Mouse (Mus musculus) kidney, postnatal 36 days (tissue): ENCODE measurements around the gene Chmp4b.

Experiments
- DNase-seq, 2 experiments: peaks; one replicate each; pipeline ENCODE4 v3.0.0; 2021 to 2022; ENCODE audit warnings: mixed read lengths in 2 of 2

The Chmp4b gene

DNA sequence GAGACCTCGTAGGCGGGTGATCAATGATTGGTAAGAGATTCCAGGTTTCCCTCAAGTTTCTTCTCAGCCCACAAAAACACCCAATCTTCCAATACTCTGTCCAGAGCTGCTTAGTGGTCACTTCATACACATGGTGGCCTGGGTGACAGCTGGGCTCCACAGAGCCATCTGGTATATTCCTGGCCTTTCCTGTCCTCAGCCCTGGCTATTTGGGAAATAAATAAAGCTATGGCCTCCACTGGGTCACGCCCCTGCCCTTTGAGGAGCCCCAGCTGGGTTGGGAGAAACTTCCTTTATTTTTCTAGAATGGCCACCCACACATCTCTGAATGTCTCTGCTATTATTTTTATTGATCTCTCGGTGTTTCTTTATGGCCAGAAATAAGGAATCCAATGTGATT is 72.0 kb downstream of the Chmp4b start:
- peak in 1 of 2 experiments; percentile 26 for DNase-seq

DNA sequence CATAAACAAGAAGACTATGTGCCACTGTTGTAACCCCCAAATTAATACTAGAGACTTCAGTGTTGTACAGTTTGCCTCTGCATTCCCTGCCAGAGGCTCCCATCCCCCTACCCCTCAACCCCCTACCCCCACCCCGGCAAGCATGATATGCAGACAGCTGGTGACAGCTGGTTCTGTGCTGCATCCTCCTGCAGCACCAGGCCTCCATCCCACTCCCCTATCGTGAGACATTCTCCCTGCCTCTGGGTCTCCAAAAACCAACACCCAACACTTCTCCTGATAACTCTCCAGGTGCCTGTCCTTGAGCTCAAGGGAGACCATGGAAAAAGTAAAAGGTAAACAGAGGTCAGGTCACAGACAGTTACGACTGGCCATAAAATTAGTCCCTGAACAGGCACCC is 78.2 kb downstream of the Chmp4b start:
- no peak for DNase-seq

- peak in 1 of 2 experiments; percentile 27 for DNase-seq
Observed at GRCm38 (mm10) chr2:154730841-154731240, 79.3 kb downstream of the Chmp4b start.

DNA sequence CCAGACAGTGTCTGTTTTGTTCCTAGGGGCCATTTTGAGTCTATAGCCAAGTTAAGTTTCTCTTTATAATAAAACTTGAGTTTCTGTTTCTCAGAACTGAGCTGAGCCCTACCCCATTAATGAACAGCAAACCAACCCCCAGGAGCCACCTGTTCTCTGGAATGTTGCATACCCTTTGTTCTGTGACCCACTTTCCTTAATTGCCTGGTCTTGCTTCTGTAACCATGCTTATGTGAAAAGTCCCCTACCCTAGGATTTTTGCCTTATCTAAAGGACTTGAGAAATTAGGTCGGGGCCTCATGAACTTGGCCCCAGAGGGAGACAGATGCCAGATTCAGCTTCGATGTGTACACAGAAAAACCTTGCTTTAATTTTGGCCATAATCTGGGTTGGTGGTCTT is 80.4 kb downstream of the Chmp4b start:
- no peak for DNase-seq

GRCm38 (mm10) chr2:154732503-154733141 is 81.1 kb downstream of the Chmp4b start:
- DNase-seq = no peak

GRCm38 (mm10) chr2:154734977-154735376 is 83.5 kb downstream of the Chmp4b start:
- DNase-seq = no peak

DNA sequence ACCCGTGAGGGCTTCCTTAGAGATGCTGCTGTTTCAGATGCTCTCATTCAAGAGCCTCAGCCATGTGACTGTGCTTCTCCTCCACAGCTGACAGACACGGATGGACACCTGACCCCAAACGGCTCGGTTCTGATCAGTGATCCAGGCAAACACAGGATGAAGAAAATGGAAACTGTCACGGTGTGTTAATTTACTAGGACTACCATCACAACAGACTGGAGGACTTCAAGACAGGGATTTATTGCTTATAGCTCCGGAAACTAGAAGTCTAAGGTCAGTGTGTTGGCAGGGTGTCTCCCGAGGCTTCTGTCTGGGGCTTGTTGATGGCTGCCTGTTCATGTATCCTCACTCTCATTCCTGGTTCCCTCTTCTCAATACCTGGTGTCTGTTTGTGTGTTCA is 83.9 kb downstream of the Chmp4b start:
- DNase-seq = no peak

- DNase-seq = no peak
Observed at GRCm38 (mm10) chr2:154735986-154736385, 84.5 kb downstream of the Chmp4b start.

GRCm38 (mm10) chr2:154738621-154739020 is 87.1 kb downstream of the Chmp4b start:
- no peak for DNase-seq

- no peak for DNase-seq
Observed at GRCm38 (mm10) chr2:154742911-154743819, 91.7 kb downstream of the Chmp4b start.

GRCm38 (mm10) chr2:154743915-154744314 is 92.4 kb downstream of the Chmp4b start:
- no peak for DNase-seq
